In genomic region chr2:168195721-168196120, GRCm38 (mm10) we compare ENCODE assay signal across 28 mouse cellular contexts. TPM values are rescaled to one million over a fixed set of nuclear protein-coding genes. Genes with fewer than 3 reads are reported as not detected.
DNase-seq lines count a peak whose midpoint lies in the region; ATAC-seq and TF ChIP-seq lines count a peak whose summit lies in the region.
"Had no signal": no experiment of that assay in that cellular context is flagged by ENCODE, and none has a peak within 500 bp of the region (broad histone marks: within the 10 kb centered on the region; RNA-seq: fewer than 3 reads in every experiment).

No protein-coding gene starts in this region.

- DNase-seq in midbrain, embryonic 10.5 days (ENCODE audit: low spot score): no peak
- peak; percentile 56 for DNase-seq in ES-CJ7 (ENCODE audit: low read depth, low spot score)
- no peak for DNase-seq in MEL (ENCODE audit: low read depth, low spot score)
- no peak for DNase-seq in adipocyte (ENCODE audit: low spot score)
- no peak for DNase-seq in gastrocnemius, postnatal 10 days
- DNase-seq: adrenal gland, adult 8-10 months; adrenal gland, postnatal 25 days; cerebellum, adult 11-12 months; cerebellum, adult 8-10 months; cerebellum, postnatal 14 days; gastrocnemius, adult 2 months; gastrocnemius, postnatal 25 days; heart, adult 18-20 months; heart, postnatal 14 days; heart, postnatal 4 days; kidney, adult 18-20 months had no signal

- H3K9me3 ChIP-seq in midbrain, embryonic 12.5 days: no peaks in the 10 kb centered on the region
- no peaks in the 10 kb centered on the region for H3K9me3 ChIP-seq in midbrain, embryonic 10.5 days (replicated peaks)
- H3K9me3 ChIP-seq in MEL (replicated peaks; ENCODE audit: insufficient read depth, low read length): no peaks in the 10 kb centered on the region
- H3K9me3 ChIP-seq: embryonic facial prominence, embryonic 13.5 days; forebrain, embryonic 12.5 days; heart, embryonic 10.5 days; heart, embryonic 13.5 days had no signal

- H3K9ac ChIP-seq in midbrain, embryonic 12.5 days (replicated peaks): no peak overlapping the region
- H3K9ac ChIP-seq in MEL (ENCODE audit: control insufficient read depth, low read depth, low read length, poor library complexity, severe bottlenecking): no peak overlapping the region
- H3K9ac ChIP-seq: embryonic facial prominence, embryonic 13.5 days; forebrain, embryonic 12.5 days; heart, embryonic 13.5 days; hindbrain, embryonic 14.5 days had no signal

- 33% methylated on average over 2 of the region's 2 CpGs for WGBS in midbrain, embryonic 12.5 days
- 65% methylated on average over 2 of the region's 2 CpGs for WGBS in midbrain, embryonic 10.5 days

- peaks cover 47% of the 10 kb centered on the region for H3K4me1 ChIP-seq in midbrain, embryonic 12.5 days
- H3K4me1 ChIP-seq in midbrain, embryonic 10.5 days: peaks cover 36% of the 10 kb centered on the region
- peaks cover 4 to 10% of the 10 kb centered on the region in 2 experiments; a peak in 3 of 4 replicates for H3K4me1 ChIP-seq in MEL (ENCODE audit: control insufficient read depth in 1 of 2, insufficient read depth in 2 of 2, low read length in 2 of 2)

- no peak for TF ChIP-seq POLR2A in MEL (IDR thresholded peaks at IDR 0.05; ENCODE audit: control insufficient read depth in 1 of 2, insufficient read depth in 1 of 2, low read depth in 1 of 2, low read length in 2 of 2, poor library complexity in 1 of 2)

- no peak overlapping the region for H3K27ac ChIP-seq in midbrain, embryonic 12.5 days (replicated peaks)
- H3K27ac ChIP-seq in midbrain, embryonic 10.5 days (replicated peaks): no peak overlapping the region
- H3K27ac ChIP-seq in MEL (ENCODE audit: control insufficient read depth, low read depth, low read length): no peak overlapping the region
- H3K27ac ChIP-seq: embryonic facial prominence, embryonic 13.5 days; forebrain, embryonic 12.5 days; gastrocnemius, adult 2 months; heart, embryonic 10.5 days; heart, embryonic 13.5 days; hindbrain, embryonic 14.5 days; hindbrain, postnatal 0 days had no signal

- H3K27me3 ChIP-seq in midbrain, embryonic 12.5 days: no peaks in the 10 kb centered on the region
- no peaks in the 10 kb centered on the region for H3K27me3 ChIP-seq in midbrain, embryonic 10.5 days (ENCODE audit: low read depth, poor library complexity, severe bottlenecking)
- H3K27me3 ChIP-seq in MEL (ENCODE audit: control insufficient read depth in 1 of 2, insufficient read depth in 2 of 2, low read length in 2 of 2): no peaks in the 10 kb centered on the region
- H3K27me3 ChIP-seq: embryonic facial prominence, embryonic 13.5 days; forebrain, embryonic 12.5 days; heart, embryonic 13.5 days had no signal

- ATAC-seq in midbrain, embryonic 12.5 days (ENCODE audit: low FRiP score, low read depth): 0 out of 2 replicates have a peak, but pooled peaks have one; percentile 30
- ATAC-seq: CD4-positive, CD25-positive, alpha-beta regulatory T cell, adult 4 months; forebrain, embryonic 16.5 days; hindbrain, postnatal 0 days; inflammation-experienced regulatory T-cells, adult 6 months; intestine, embryonic 16.5 days had no signal

- no peak overlapping the region for H3K4me3 ChIP-seq in midbrain, embryonic 12.5 days
- H3K4me3 ChIP-seq in midbrain, embryonic 10.5 days: no peak overlapping the region
- H3K4me3 ChIP-seq in MEL (ENCODE audit: control insufficient read depth in 1 of 2, insufficient read depth in 1 of 2, low read depth in 2 of 2, low read length in 2 of 2): no peak overlapping the region
- H3K4me3 ChIP-seq: embryonic facial prominence, embryonic 13.5 days; erythroblast, embryonic 14.5 days; forebrain, embryonic 12.5 days; gastrocnemius, adult 2 months; heart, embryonic 10.5 days; heart, embryonic 13.5 days had no signal

- TF ChIP-seq EP300 in MEL (IDR thresholded peaks at IDR 0.05; ENCODE audit: low read depth in 1 of 2, low read length in 2 of 2): no peak

- H3K79me2 ChIP-seq in MEL (ENCODE audit: control insufficient read depth, insufficient read depth, low read length, poor library complexity): peaks cover 84% of the 10 kb centered on the region

- H3K4me2 ChIP-seq in midbrain, embryonic 12.5 days (replicated peaks): no peak overlapping the region
- H3K4me2 ChIP-seq: embryonic facial prominence, embryonic 13.5 days; forebrain, embryonic 12.5 days; heart, embryonic 13.5 days; hindbrain, embryonic 14.5 days had no signal

- no peak for TF ChIP-seq RAD21 in MEL (IDR thresholded peaks at IDR 0.05; ENCODE audit: low read depth, low read length)

- H3K36me3 ChIP-seq in midbrain, embryonic 12.5 days: peaks cover 21% of the 10 kb centered on the region
- H3K36me3 ChIP-seq in midbrain, embryonic 10.5 days: peaks cover 92% of the 10 kb centered on the region
- peaks cover 32 to 34% of the 10 kb centered on the region in 2 experiments for H3K36me3 ChIP-seq in MEL (ENCODE audit: control insufficient read depth in 1 of 2, insufficient read depth in 2 of 2, low read length in 2 of 2)

- no peak for TF ChIP-seq CTCF in MEL (IDR thresholded peaks at IDR 0.05 in 2 of 3, conservative IDR thresholded peaks at IDR 0.05 in 1 of 3; ENCODE audit: control insufficient read depth in 1 of 3, insufficient read depth in 1 of 3, low read depth in 2 of 3, low read length in 3 of 3, poor library complexity in 1 of 3, severe bottlenecking in 1 of 3)

TF ChIP-seq in MEL, 35 proteins besides CTCF, POLR2A, EP300 and RAD21:
- 0 out of 2 replicates have a peak, but pooled peaks have one; percentile 15 for TF ChIP-seq MXI1 (IDR thresholded peaks at IDR 0.05; ENCODE audit: low read depth, low read length)
- TF ChIP-seq SMC3 (IDR thresholded peaks at IDR 0.05; ENCODE audit: low read depth, low read length): no peak

RNA-seq across cellular contexts. Expression of gene Adnp, which starts 11.2 kb away (rescaled TPM):
- 7.5 and 8.7 TPM in 2 replicates for polyA plus RNA-seq in midbrain, embryonic 12.5 days (2016; fragmentation: Nextera tagmentation; extraction: Ambion mirVana)
- 1.7 and 2.5 TPM in 2 replicates for polyA plus RNA-seq in midbrain, embryonic 10.5 days (2016; fragmentation: Nextera tagmentation; extraction: Ambion mirVana)
- 2.3 and 2.8 TPM in 2 replicates for total RNA-seq in MEL (2012; rRNA removed)
- 10 to 100 TPM; 11.9 to 29.4 TPM for polyA plus RNA-seq in MEL (2012; ENCODE audit: insufficient read depth in 1 of 2, insufficient read length in 2 of 2, low read depth in 1 of 2, low replicate concordance in 2 of 2, missing spikeins in 1 of 2)
- total RNA-seq in gastrocnemius, postnatal 10 days (2021): 10 to 100 TPM; 28.4 to 33.5 TPM

RNA-seq across cellular contexts. Expression of gene Gm20716, which starts 34.4 kb away (rescaled TPM):
- 23.6 and 24.7 TPM in 2 replicates for polyA plus RNA-seq in midbrain, embryonic 12.5 days (2016; fragmentation: Nextera tagmentation; extraction: Ambion mirVana)
- 17.2 and 18.1 TPM in 2 replicates for polyA plus RNA-seq in midbrain, embryonic 10.5 days (2016; fragmentation: Nextera tagmentation; extraction: Ambion mirVana)
- total RNA-seq in MEL (2012; rRNA removed): 24.4 and 29.4 TPM in 2 replicates
- polyA plus RNA-seq in MEL (2012; ENCODE audit: insufficient read depth in 1 of 2, insufficient read length in 2 of 2, low read depth in 1 of 2, low replicate concordance in 2 of 2, missing spikeins in 1 of 2): 10 to 100 TPM in 1 of 2 experiments, not detected in 1; 24.4 TPM
- 10 to 100 TPM; 14.6 to 19.5 TPM for total RNA-seq in gastrocnemius, postnatal 10 days (2021)
- polyA plus RNA-seq: erythroblast, embryonic 14.5 days had no signal

RNA-seq across cellular contexts. Expression of gene Dpm1, which starts 34.7 kb away (rescaled TPM):
- 87.5 and 99.0 TPM in 2 replicates for polyA plus RNA-seq in midbrain, embryonic 12.5 days (2016; fragmentation: Nextera tagmentation; extraction: Ambion mirVana)
- 86.0 and 88.9 TPM in 2 replicates for polyA plus RNA-seq in midbrain, embryonic 10.5 days (2016; fragmentation: Nextera tagmentation; extraction: Ambion mirVana)
- 35.4 and 49.0 TPM in 2 replicates for total RNA-seq in MEL (2012; rRNA removed)
- polyA plus RNA-seq in MEL (2012; ENCODE audit: insufficient read depth in 1 of 2, insufficient read length in 2 of 2, low read depth in 1 of 2, low replicate concordance in 2 of 2, missing spikeins in 1 of 2): 100 to 1,000 TPM in 1 of 2 experiments, 10 to 100 TPM in 1; 63.5 to 564 TPM
- 10 to 100 TPM; 49.7 to 54.9 TPM for total RNA-seq in gastrocnemius, postnatal 10 days (2021)

RNA-seq across cellular contexts. Expression of gene Mocs3, which starts 34.7 kb away (rescaled TPM):
- 11.3 and 11.7 TPM in 2 replicates for polyA plus RNA-seq in midbrain, embryonic 12.5 days (2016; fragmentation: Nextera tagmentation; extraction: Ambion mirVana)
- 6.9 and 7.0 TPM in 2 replicates for polyA plus RNA-seq in midbrain, embryonic 10.5 days (2016; fragmentation: Nextera tagmentation; extraction: Ambion mirVana)
- 4.2 and 5.1 TPM in 2 replicates for total RNA-seq in MEL (2012; rRNA removed)
- 1 to 10 TPM in 1 of 2 experiments, not detected in 1; 2.9 TPM for polyA plus RNA-seq in MEL (2012; ENCODE audit: insufficient read depth in 1 of 2, insufficient read length in 2 of 2, low read depth in 1 of 2, low replicate concordance in 2 of 2, missing spikeins in 1 of 2)
- total RNA-seq in gastrocnemius, postnatal 10 days (2021): 1 to 10 TPM; 3.5 to 4.3 TPM
